Comparison of ENCODE assay signal across 22 mouse cellular contexts in the genomic region with DNA sequence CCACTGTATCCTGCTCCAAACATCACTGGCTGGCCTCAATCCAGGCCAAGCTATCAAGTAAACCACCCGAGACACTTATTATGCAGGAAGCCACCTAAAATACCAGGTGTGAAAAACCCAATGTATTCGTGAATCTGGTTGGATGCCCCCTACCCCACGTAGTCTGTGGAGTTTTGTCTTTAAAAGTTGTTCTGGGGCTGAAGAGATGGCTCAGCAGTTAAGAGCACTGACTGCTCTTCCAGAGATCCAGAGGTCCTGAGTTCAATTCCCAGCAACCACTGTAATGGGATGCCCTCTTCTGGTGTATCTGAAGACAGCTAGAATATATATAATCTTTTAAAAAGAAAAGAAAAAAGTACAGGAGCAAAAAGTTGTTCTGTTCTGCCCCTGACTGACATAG. TPM values are rescaled to one million over a fixed set of nuclear protein-coding genes. Genes with fewer than 3 reads are reported as not detected.
A peak's percentile ranks its signal among the peaks of the same experiment; 100 is the strongest.
DNase-seq lines count a peak whose midpoint lies in the region; ATAC-seq and TF ChIP-seq lines count a peak whose summit lies in the region.
"Had no signal": no experiment of that assay in that cellular context is flagged by ENCODE, and none has a peak within 500 bp of the region (broad histone marks: within the 10 kb centered on the region; RNA-seq: fewer than 3 reads in every experiment).

No protein-coding gene starts in this region.

- no peak for TF ChIP-seq POLR2A in MEL (IDR thresholded peaks at IDR 0.05; ENCODE audit: control insufficient read depth in 1 of 2, insufficient read depth in 1 of 2, low read depth in 1 of 2, low read length in 2 of 2, poor library complexity in 1 of 2)

- H3K4me1 ChIP-seq in liver, embryonic 14.5 days (replicated peaks; ENCODE audit: control insufficient read depth in 2 of 2, insufficient read depth in 2 of 2, low read length in 1 of 2), result peaks cover 14 to 19% of the 10 kb centered on the region in 2 experiments
- peaks cover 29% of the 10 kb centered on the region for H3K4me1 ChIP-seq in liver, embryonic 12.5 days
- peaks cover 13% of the 10 kb centered on the region for H3K4me1 ChIP-seq in midbrain, postnatal 0 days (ENCODE audit: insufficient read depth, low read length)
- peaks cover 17% of the 10 kb centered on the region for H3K4me1 ChIP-seq in midbrain, embryonic 11.5 days (ENCODE audit: control insufficient read depth, insufficient read depth, low read length)
- H3K4me1 ChIP-seq in MEL (ENCODE audit: control insufficient read depth in 1 of 2, insufficient read depth in 2 of 2, low read length in 2 of 2), result peaks cover 9 to 14% of the 10 kb centered on the region in 2 experiments

- H3K9ac ChIP-seq in liver, embryonic 14.5 days (replicated peaks), result no peak overlapping the region
- H3K9ac ChIP-seq in liver, embryonic 12.5 days, result no peak overlapping the region
- no peak overlapping the region for H3K9ac ChIP-seq in midbrain, postnatal 0 days (replicated peaks; ENCODE audit: low read length, poor library complexity, severe bottlenecking)
- no peak overlapping the region for H3K9ac ChIP-seq in midbrain, embryonic 11.5 days (ENCODE audit: low read length)
- H3K9ac ChIP-seq in MEL (ENCODE audit: control insufficient read depth, low read depth, low read length, poor library complexity, severe bottlenecking), result no peak overlapping the region
- H3K9ac ChIP-seq: embryonic facial prominence, embryonic 12.5 days; forebrain, embryonic 13.5 days; forebrain, embryonic 15.5 days; forebrain, postnatal 0 days had no signal

- no peaks in the 10 kb centered on the region for H3K27me3 ChIP-seq in liver, embryonic 14.5 days (ENCODE audit: control insufficient read depth, insufficient read depth, low read length)
- no peaks in the 10 kb centered on the region for H3K27me3 ChIP-seq in liver, embryonic 12.5 days (replicated peaks)
- H3K27me3 ChIP-seq in midbrain, postnatal 0 days (ENCODE audit: insufficient read depth, low read length), result no peaks in the 10 kb centered on the region
- no peaks in the 10 kb centered on the region for H3K27me3 ChIP-seq in midbrain, embryonic 11.5 days (ENCODE audit: control insufficient read depth, insufficient read depth, low read length)
- no peaks in the 10 kb centered on the region for H3K27me3 ChIP-seq in MEL (ENCODE audit: control insufficient read depth in 1 of 2, insufficient read depth in 2 of 2, low read length in 2 of 2)
- H3K27me3 ChIP-seq: embryonic facial prominence, embryonic 12.5 days; forebrain, embryonic 13.5 days; forebrain, embryonic 15.5 days; Patski had no signal

- H3K9me3 ChIP-seq in liver, embryonic 14.5 days (ENCODE audit: control insufficient read depth, low read length), result no peaks in the 10 kb centered on the region
- H3K9me3 ChIP-seq in liver, embryonic 12.5 days (replicated peaks), result no peaks in the 10 kb centered on the region
- H3K9me3 ChIP-seq in midbrain, postnatal 0 days (ENCODE audit: low read length), result no peaks in the 10 kb centered on the region
- no peaks in the 10 kb centered on the region for H3K9me3 ChIP-seq in midbrain, embryonic 11.5 days (ENCODE audit: control insufficient read depth, low read length)
- H3K9me3 ChIP-seq in MEL (replicated peaks; ENCODE audit: insufficient read depth, low read length), result no peaks in the 10 kb centered on the region
- H3K9me3 ChIP-seq: embryonic facial prominence, embryonic 10.5 days; embryonic facial prominence, embryonic 12.5 days; forebrain, embryonic 13.5 days; forebrain, embryonic 15.5 days; G1E had no signal

- peak; percentile 19; the same call in 1 of the 2 replicates for TF ChIP-seq CTCF in liver, embryonic 14.5 days (IDR thresholded peaks at IDR 0.05; ENCODE audit: low read depth)
- TF ChIP-seq CTCF in midbrain, postnatal 0 days (IDR thresholded peaks at IDR 0.05), result peak; percentile 8; the same call in 1 of the 2 replicates
- TF ChIP-seq CTCF in MEL (IDR thresholded peaks at IDR 0.05 in 2 of 3, conservative IDR thresholded peaks at IDR 0.05 in 1 of 3; ENCODE audit: control insufficient read depth in 1 of 3, insufficient read depth in 1 of 3, low read depth in 2 of 3, low read length in 3 of 3, poor library complexity in 1 of 3, severe bottlenecking in 1 of 3), result 0 out of 6 replicates have a peak, but pooled peaks of 1 of the 3 experiments have one; percentile 10

- H3K79me2 ChIP-seq in MEL (ENCODE audit: control insufficient read depth, insufficient read depth, low read length, poor library complexity), result peaks cover 32% of the 10 kb centered on the region

- ATAC-seq in liver, embryonic 14.5 days (ENCODE audit: insufficient read depth), result no peak
- ATAC-seq in liver, embryonic 12.5 days, result no peak
- no peak for ATAC-seq in midbrain, postnatal 0 days (ENCODE audit: low FRiP score)
- no peak for ATAC-seq in midbrain, embryonic 11.5 days (ENCODE audit: low FRiP score)
- ATAC-seq in monocyte, adult 5-6 weeks (replicated peaks; ENCODE audit: insufficient number of reproducible peaks, low FRiP score, low TSS enrichment, poor library complexity, severe bottlenecking), result no peak
- ATAC-seq: activated CD4-positive, CD25-positive, alpha-beta regulatory T cell, adult 4 months; forebrain, embryonic 13.5 days; forebrain, embryonic 15.5 days; forebrain, postnatal 0 days; Patski had no signal

- no peak for TF ChIP-seq EP300 in liver, embryonic 14.5 days (IDR thresholded peaks at IDR 0.05; ENCODE audit: low read depth)
- TF ChIP-seq EP300 in MEL (IDR thresholded peaks at IDR 0.05; ENCODE audit: low read depth in 1 of 2, low read length in 2 of 2), result no peak

- no peak overlapping the region for H3K4me3 ChIP-seq in liver, embryonic 14.5 days (ENCODE audit: insufficient read depth in 1 of 2, low read depth in 2 of 2, low read length in 2 of 2)
- H3K4me3 ChIP-seq in liver, embryonic 12.5 days, result no peak overlapping the region
- H3K4me3 ChIP-seq in midbrain, postnatal 0 days (ENCODE audit: low read depth, low read length), result no peak overlapping the region
- H3K4me3 ChIP-seq in midbrain, embryonic 11.5 days (ENCODE audit: low read depth, low read length), result no peak overlapping the region
- no peak overlapping the region for H3K4me3 ChIP-seq in MEL (ENCODE audit: control insufficient read depth in 1 of 2, insufficient read depth in 1 of 2, low read depth in 2 of 2, low read length in 2 of 2)
- H3K4me3 ChIP-seq: embryonic facial prominence, embryonic 10.5 days; embryonic facial prominence, embryonic 12.5 days; forebrain, embryonic 13.5 days; forebrain, embryonic 15.5 days had no signal

- TF ChIP-seq RAD21 in MEL (IDR thresholded peaks at IDR 0.05; ENCODE audit: low read depth, low read length), result no peak; the same call in 1 of the 2 replicates

- no peak overlapping the region for H3K27ac ChIP-seq in liver, embryonic 14.5 days
- no peak overlapping the region for H3K27ac ChIP-seq in liver, embryonic 12.5 days
- no peak overlapping the region for H3K27ac ChIP-seq in midbrain, postnatal 0 days (ENCODE audit: low read depth, low read length)
- H3K27ac ChIP-seq in midbrain, embryonic 11.5 days (ENCODE audit: low read depth, low read length), result no peak overlapping the region
- H3K27ac ChIP-seq in MEL (ENCODE audit: control insufficient read depth, low read depth, low read length), result no peak overlapping the region
- H3K27ac ChIP-seq: embryonic facial prominence, embryonic 10.5 days; embryonic facial prominence, embryonic 12.5 days; forebrain, embryonic 13.5 days; forebrain, embryonic 15.5 days had no signal

- H3K4me2 ChIP-seq in liver, embryonic 14.5 days (ENCODE audit: low read depth), result no peak overlapping the region
- no peak overlapping the region for H3K4me2 ChIP-seq in liver, embryonic 12.5 days
- H3K4me2 ChIP-seq in midbrain, postnatal 0 days (ENCODE audit: low read depth, low read length, poor library complexity, severe bottlenecking), result no peak overlapping the region
- no peak overlapping the region for H3K4me2 ChIP-seq in midbrain, embryonic 11.5 days
- H3K4me2 ChIP-seq: embryonic facial prominence, embryonic 12.5 days; forebrain, embryonic 13.5 days; forebrain, embryonic 15.5 days had no signal

- no peaks in the 10 kb centered on the region; the same call in 1 of the 2 replicates for H3K36me3 ChIP-seq in liver, embryonic 14.5 days (replicated peaks; ENCODE audit: control insufficient read depth, insufficient read depth, low read depth)
- H3K36me3 ChIP-seq in liver, embryonic 12.5 days, result peaks cover 10% of the 10 kb centered on the region; the same call in 1 of the 2 replicates
- no peaks in the 10 kb centered on the region for H3K36me3 ChIP-seq in midbrain, postnatal 0 days (ENCODE audit: insufficient read depth, low read length)
- no peaks in the 10 kb centered on the region for H3K36me3 ChIP-seq in midbrain, embryonic 11.5 days (ENCODE audit: control insufficient read depth, insufficient read depth, low read length)
- H3K36me3 ChIP-seq in MEL (ENCODE audit: control insufficient read depth in 1 of 2, insufficient read depth in 2 of 2, low read length in 2 of 2), result peaks cover 1 to 22% of the 10 kb centered on the region in 2 experiments; a peak in 3 of 4 replicates
- H3K36me3 ChIP-seq: embryonic facial prominence, embryonic 12.5 days; forebrain, embryonic 15.5 days had no signal

- 59% methylated on average over 3 of the region's 3 CpGs for WGBS in liver, embryonic 14.5 days (ENCODE audit: insufficient replicate concordance)
- WGBS in liver, embryonic 12.5 days (ENCODE audit: insufficient replicate concordance), result 68% methylated on average over 3 of the region's 3 CpGs
- WGBS in midbrain, postnatal 0 days, result 74% methylated on average over 3 of the region's 3 CpGs
- WGBS in midbrain, embryonic 11.5 days, result 63% methylated on average over 3 of the region's 3 CpGs

- no peak for DNase-seq in liver, embryonic 14.5 days (ENCODE audit: low read depth in 3 of 3, low spot score in 3 of 3)
- no peak for DNase-seq in midbrain, postnatal 0 days (ENCODE audit: low spot score)
- no peak for DNase-seq in midbrain, embryonic 11.5 days (ENCODE audit: low spot score, missing footprints)
- no peak for DNase-seq in MEL (ENCODE audit: low read depth, low spot score)
- DNase-seq in thymus, postnatal 10 days (ENCODE audit: low spot score in 2 of 2), result no peak
- DNase-seq: adrenal gland, adult 8-10 months; adrenal gland, postnatal 14 days; adrenal gland, postnatal 36 days; cerebellum, adult 11-12 months; cerebellum, adult 2 months; cerebellum, postnatal 10 days; cerebellum, postnatal 25 days; forebrain, postnatal 0 days had no signal

RNA-seq across cellular contexts. Expression of gene Celf1, which starts 1.8 kb away (rescaled TPM):
- polyA plus RNA-seq in liver, embryonic 14.5 days (2012; rRNA removed), result 35.6 and 37.9 TPM in 2 replicates
- 33.5 and 38.4 TPM in 2 replicates for polyA plus RNA-seq in liver, embryonic 14.5 days (2014; fragmentation: Nextera tagmentation; extraction: Ambion mirVana)
- 79.4 and 81.3 TPM in 2 replicates for polyA plus RNA-seq in liver, embryonic 12.5 days (2016; fragmentation: Nextera tagmentation; extraction: Ambion mirVana)
- 82.5 and 85.4 TPM in 2 replicates for total RNA-seq in midbrain, postnatal 0 days (2014; rRNA removed)
- 62.9 and 69.5 TPM in 2 replicates for polyA plus RNA-seq in midbrain, postnatal 0 days (2015; fragmentation: Nextera tagmentation; extraction: Ambion mirVana)
- 99.8 and 103 TPM in 2 replicates for polyA plus RNA-seq in midbrain, embryonic 11.5 days (2014; fragmentation: Nextera tagmentation; extraction: Ambion mirVana)
- total RNA-seq in MEL (2012; rRNA removed), result 46.2 and 49.6 TPM in 2 replicates
- polyA plus RNA-seq in MEL (2012; ENCODE audit: insufficient read depth in 1 of 2, insufficient read length in 2 of 2, low read depth in 1 of 2, low replicate concordance in 2 of 2, missing spikeins in 1 of 2), result 100 to 1,000 TPM in 1 of 2 experiments, 10 to 100 TPM in 1; 82.3 to 212 TPM
- 22.3 to 60.8 TPM (median 27.6 TPM) in 3 replicates for total RNA-seq in monocyte, adult 5-6 weeks (2017)

RNA-seq across cellular contexts. Expression of gene Ndufs3, which starts 33.7 kb away (rescaled TPM):
- 73.4 and 79.0 TPM in 2 replicates for polyA plus RNA-seq in liver, embryonic 14.5 days (2012; rRNA removed)
- 138 and 144 TPM in 2 replicates for polyA plus RNA-seq in liver, embryonic 14.5 days (2014; fragmentation: Nextera tagmentation; extraction: Ambion mirVana)
- 171 and 177 TPM in 2 replicates for polyA plus RNA-seq in liver, embryonic 12.5 days (2016; fragmentation: Nextera tagmentation; extraction: Ambion mirVana)
- total RNA-seq in midbrain, postnatal 0 days (2014; rRNA removed), result 158 and 196 TPM in 2 replicates
- polyA plus RNA-seq in midbrain, postnatal 0 days (2015; fragmentation: Nextera tagmentation; extraction: Ambion mirVana), result 251 and 258 TPM in 2 replicates
- polyA plus RNA-seq in midbrain, embryonic 11.5 days (2014; fragmentation: Nextera tagmentation; extraction: Ambion mirVana), result 200 and 204 TPM in 2 replicates
- total RNA-seq in MEL (2012; rRNA removed), result 134 and 137 TPM in 2 replicates
- polyA plus RNA-seq in MEL (2012; ENCODE audit: insufficient read depth in 1 of 2, insufficient read length in 2 of 2, low read depth in 1 of 2, low replicate concordance in 2 of 2, missing spikeins in 1 of 2), result 100 to 1,000 TPM in 1 of 2 experiments, not detected in 1; 193 TPM
- 58.5 to 72.9 TPM (median 61.1 TPM) in 3 replicates for total RNA-seq in monocyte, adult 5-6 weeks (2017)

RNA-seq across cellular contexts. Expression of gene Kbtbd4, which starts 33.8 kb away (rescaled TPM):
- 7.9 and 8.8 TPM in 2 replicates for polyA plus RNA-seq in liver, embryonic 14.5 days (2012; rRNA removed)
- polyA plus RNA-seq in liver, embryonic 14.5 days (2014; fragmentation: Nextera tagmentation; extraction: Ambion mirVana), result 13.4 and 14.6 TPM in 2 replicates
- 22.6 and 26.0 TPM in 2 replicates for polyA plus RNA-seq in liver, embryonic 12.5 days (2016; fragmentation: Nextera tagmentation; extraction: Ambion mirVana)
- 47.7 and 50.5 TPM in 2 replicates for total RNA-seq in midbrain, postnatal 0 days (2014; rRNA removed)
- polyA plus RNA-seq in midbrain, postnatal 0 days (2015; fragmentation: Nextera tagmentation; extraction: Ambion mirVana), result 60.0 and 60.4 TPM in 2 replicates
- 45.3 and 48.8 TPM in 2 replicates for polyA plus RNA-seq in midbrain, embryonic 11.5 days (2014; fragmentation: Nextera tagmentation; extraction: Ambion mirVana)
- total RNA-seq in MEL (2012; rRNA removed), result 18.0 and 21.9 TPM in 2 replicates
- polyA plus RNA-seq in MEL (2012; ENCODE audit: insufficient read depth in 1 of 2, insufficient read length in 2 of 2, low read depth in 1 of 2, low replicate concordance in 2 of 2, missing spikeins in 1 of 2), result 10 to 100 TPM in 1 of 2 experiments, not detected in 1; 23.1 TPM
- 8.5 to 26.3 TPM (median 9.7 TPM) in 3 replicates for total RNA-seq in monocyte, adult 5-6 weeks (2017)

RNA-seq across cellular contexts. Expression of gene C1qtnf4, which starts 52.7 kb away (rescaled TPM):
- polyA plus RNA-seq in liver, embryonic 14.5 days (2012; rRNA removed), result 1.9 and 2.2 TPM in 2 replicates
- polyA plus RNA-seq in liver, embryonic 14.5 days (2014; fragmentation: Nextera tagmentation; extraction: Ambion mirVana), result 2.5 and 2.7 TPM in 2 replicates
- 6.6 and 7.3 TPM in 2 replicates for polyA plus RNA-seq in liver, embryonic 12.5 days (2016; fragmentation: Nextera tagmentation; extraction: Ambion mirVana)
- total RNA-seq in midbrain, postnatal 0 days (2014; rRNA removed), result 488 and 629 TPM in 2 replicates
- 245 and 271 TPM in 2 replicates for polyA plus RNA-seq in midbrain, postnatal 0 days (2015; fragmentation: Nextera tagmentation; extraction: Ambion mirVana)
- 12.3 and 13.1 TPM in 2 replicates for polyA plus RNA-seq in midbrain, embryonic 11.5 days (2014; fragmentation: Nextera tagmentation; extraction: Ambion mirVana)
- not detected in 2 replicates for total RNA-seq in MEL (2012; rRNA removed)
- not detected for polyA plus RNA-seq in MEL (2012; ENCODE audit: insufficient read depth in 1 of 2, insufficient read length in 2 of 2, low read depth in 1 of 2, low replicate concordance in 2 of 2, missing spikeins in 1 of 2)
- not detected in 3 replicates for total RNA-seq in monocyte, adult 5-6 weeks (2017)
- polyA plus RNA-seq: G1E had no signal
